Mouse (Mus musculus) monocyte, adult 59 days (primary cell): ENCODE data around the gene Cinp. TPM values are rescaled to one million over a fixed set of nuclear protein-coding genes. Genes with fewer than 3 reads are reported as not detected.

Experiments
- total RNA-seq, 2 experiments: library from RNA; stranded (reverse); gene quantifications; one replicate each; pipeline ENCODE4 v1.2.4; 2023

Cinp gene
- total RNA-seq = 10 to 100 TPM; 21.3 to 28.6 TPM

GRCm38 (mm10) chr12:110889036-110890020 is at the start of gene Cinp, which contains the start of gene Tecpr2:
Cinp (minus strand) TSS chr12:110889145.
Tecpr2 (plus strand) TSS chr12:110889264.

GRCm38 (mm10) chr12:110850010-110850928 is 38.7 kb downstream of the Cinp start, which contains the start of gene Zfp839:
Zfp839 (plus strand) TSS chr12:110850253.

GRCm38 (mm10) chr12:110840348-110841198 is 48.4 kb downstream of the Cinp start, which contains the start of gene Mok:
Mok (minus strand) TSS chr12:110840939.

Other genes starting within 250 kb of the Cinp start
- gene 1700001K19Rik, start 206.5 kb downstream of the Cinp start, total RNA-seq = not detected
- gene Hsp90aa1, start 186.4 kb downstream of the Cinp start, total RNA-seq = 100 to 1,000 TPM; 275 to 298 TPM
- gene Wdr20, start 151.2 kb downstream of the Cinp start, total RNA-seq = 10 to 100 TPM; 37.8 to 55.3 TPM
- gene Mok, start 48.2 kb downstream of the Cinp start, total RNA-seq = under 1 TPM; 0.67 to 0.97 TPM
- gene Zfp839, start 38.9 kb downstream of the Cinp start, total RNA-seq = 10 to 100 TPM; 12.9 to 16.3 TPM
- 10 to 100 TPM; 11.9 to 13.1 TPM for gene Tecpr2, start 119 bp upstream of the Cinp start, total RNA-seq
- 1 to 10 TPM; 5.0 to 9.4 TPM for gene Ankrd9, start 89.9 kb upstream of the Cinp start, total RNA-seq
- 10 to 100 TPM; 19.4 to 20.4 TPM for gene Rcor1, start 150.2 kb upstream of the Cinp start, total RNA-seq